Mouse (Mus musculus) c-Kit-positive CD71-positive TER-119-positive erythroid progenitor cells, embryonic 14.5 days (primary cell): Measurements from ENCODE around the gene Tmem104.

Experiments used
- DNase-seq: peaks from one replicate; pipeline ENCODE4 v3.0.0-alpha.2; 2013; ENCODE audit warnings: low spot score

Tmem104 gene

DNA sequence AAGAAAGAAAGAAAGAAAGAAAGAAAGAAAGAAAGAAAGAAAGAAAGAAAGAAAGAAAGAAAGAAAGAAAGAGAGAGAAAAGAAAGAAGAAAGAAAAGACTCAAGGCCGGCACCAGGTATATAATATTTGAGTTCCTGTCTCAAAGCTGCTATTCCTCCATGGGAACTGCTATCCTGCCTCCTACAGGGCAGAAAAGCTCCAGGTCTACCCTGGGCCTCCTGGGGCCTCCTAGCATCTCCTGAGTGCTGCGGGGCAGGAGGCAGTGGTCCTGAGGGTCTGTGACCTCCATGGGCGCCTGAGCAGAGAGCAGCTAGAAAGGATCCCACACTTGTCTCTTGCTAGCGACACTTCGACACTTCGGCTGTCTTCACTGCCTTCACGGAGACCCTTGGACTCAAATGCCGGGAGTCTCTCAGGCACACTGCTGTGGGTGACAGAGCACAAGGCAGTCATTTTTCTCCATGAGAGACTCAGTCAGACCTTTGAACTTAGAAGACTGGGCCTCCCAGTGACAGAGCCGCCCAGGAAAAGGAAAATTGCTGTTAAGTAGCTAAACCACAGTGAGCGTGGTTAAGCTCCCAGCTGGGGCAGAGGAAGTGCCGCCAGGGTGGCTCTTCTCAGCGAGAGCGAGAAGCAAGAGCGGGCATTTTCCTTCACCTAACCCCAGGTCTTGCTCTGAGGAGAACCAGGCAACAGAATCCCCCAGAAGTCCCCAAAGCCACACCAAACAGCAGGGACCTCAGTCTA is 44.1 kb downstream of the Tmem104 start:
- DNase-seq = no peak

DNA sequence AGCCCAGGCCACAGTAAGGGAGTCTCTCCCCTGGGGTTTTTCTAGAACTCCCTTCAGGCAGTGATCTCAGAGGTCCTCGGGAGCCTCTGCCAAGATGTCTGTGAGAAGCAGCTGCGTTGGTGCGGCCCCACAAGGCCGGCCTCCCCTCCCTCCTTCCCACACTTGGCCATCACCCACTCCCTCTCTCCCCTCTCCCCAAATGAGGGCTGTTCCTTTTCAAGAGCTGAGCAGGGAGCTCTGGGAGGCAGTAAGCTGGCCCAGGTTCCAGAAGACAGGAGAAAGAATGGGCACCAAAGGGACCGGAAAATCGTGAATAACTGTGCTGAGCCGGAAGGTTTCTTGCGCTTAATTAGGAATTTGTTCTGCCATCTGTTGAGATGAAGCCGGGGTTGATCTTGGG is 44.6 kb downstream of the Tmem104 start:
- DNase-seq = no peak

- DNase-seq = no peak
Observed at GRCm38 (mm10) chr11:115232889-115233288, 45.6 kb downstream of the Tmem104 start.

- DNase-seq = no peak
Observed at GRCm38 (mm10) chr11:115233526-115234290, 46.4 kb downstream of the Tmem104 start.

DNA sequence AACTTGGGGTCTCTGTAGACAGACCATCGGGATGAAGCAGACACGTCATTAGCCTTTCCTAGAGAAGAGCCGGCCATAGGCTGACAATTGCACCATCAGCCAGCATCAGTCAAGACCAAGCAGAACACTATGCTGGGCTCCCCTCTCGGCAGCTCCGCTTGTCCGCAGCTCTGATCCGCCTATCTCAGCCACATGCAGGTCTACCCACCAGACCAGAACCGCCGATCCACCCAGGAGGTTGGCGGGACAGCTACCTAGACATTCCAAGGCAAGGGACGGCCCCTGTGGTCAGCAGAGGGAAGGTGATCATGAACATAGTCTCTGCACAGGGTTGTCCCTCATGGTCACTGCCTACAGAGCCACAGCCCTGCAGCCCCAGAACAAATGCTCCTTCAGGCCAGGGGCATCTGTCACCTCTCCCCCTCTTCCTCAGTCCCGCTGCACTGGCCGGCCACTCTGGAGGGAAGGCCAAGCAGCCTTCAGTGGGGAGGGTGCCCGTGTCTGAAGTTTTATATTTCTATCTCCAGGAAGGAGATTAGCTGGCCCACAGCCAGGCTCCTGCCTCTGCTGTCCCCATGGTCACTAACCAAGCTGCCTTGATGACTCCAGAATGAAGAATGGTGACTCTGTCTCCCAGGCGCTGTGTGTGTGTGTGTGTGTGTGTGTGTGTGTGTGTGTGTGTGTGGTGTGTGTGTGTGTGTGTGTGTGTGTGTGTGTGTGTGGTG is 47.2 kb downstream of the Tmem104 start:
- no peak for DNase-seq

DNA sequence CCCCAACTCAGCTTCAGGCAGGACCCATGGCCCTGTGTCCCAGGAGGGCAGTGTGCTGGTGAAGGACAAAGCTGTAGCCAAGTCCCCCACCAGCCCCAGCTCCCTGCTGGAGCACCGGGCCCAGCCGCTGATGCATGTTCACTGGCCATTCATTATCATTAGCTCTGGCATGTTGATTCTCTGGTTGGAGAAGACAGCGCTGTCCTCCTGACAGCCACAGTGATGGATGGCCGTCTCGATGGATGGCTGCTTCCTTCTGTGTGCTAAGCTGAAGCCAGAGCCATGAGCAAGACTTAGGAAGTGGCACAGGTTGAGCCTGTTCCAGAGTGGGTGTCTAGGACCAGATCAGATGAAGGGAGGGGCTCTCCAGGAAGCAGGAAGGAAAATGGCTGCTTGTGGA is 49.3 kb downstream of the Tmem104 start:
- DNase-seq = no peak

DNA sequence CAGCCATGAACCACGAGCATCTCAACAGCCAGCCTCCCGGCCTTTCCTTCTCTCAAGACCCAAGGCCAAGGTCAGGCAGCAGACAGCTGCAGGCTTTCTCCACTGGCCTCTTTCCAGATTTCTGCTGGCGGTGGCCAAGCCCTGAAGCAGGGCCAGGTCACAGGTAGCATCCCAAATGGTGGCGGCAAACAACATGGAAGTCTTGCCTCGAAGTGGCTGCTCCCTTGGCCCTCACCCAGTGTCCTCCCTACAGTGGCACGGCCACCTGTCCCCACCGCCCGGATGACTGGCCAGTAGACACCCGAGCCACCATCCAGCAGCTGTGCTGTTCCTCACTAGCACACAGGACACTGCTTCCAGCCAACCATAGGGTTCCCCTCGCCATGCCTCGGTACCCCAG is 54.1 kb downstream of the Tmem104 start:
- no peak for DNase-seq

- DNase-seq = no peak
Observed at GRCm38 (mm10) chr11:115242746-115243145, 55.5 kb downstream of the Tmem104 start.

GRCm38 (mm10) chr11:115243783-115244182 is 56.5 kb downstream of the Tmem104 start:
- no peak for DNase-seq

DNA sequence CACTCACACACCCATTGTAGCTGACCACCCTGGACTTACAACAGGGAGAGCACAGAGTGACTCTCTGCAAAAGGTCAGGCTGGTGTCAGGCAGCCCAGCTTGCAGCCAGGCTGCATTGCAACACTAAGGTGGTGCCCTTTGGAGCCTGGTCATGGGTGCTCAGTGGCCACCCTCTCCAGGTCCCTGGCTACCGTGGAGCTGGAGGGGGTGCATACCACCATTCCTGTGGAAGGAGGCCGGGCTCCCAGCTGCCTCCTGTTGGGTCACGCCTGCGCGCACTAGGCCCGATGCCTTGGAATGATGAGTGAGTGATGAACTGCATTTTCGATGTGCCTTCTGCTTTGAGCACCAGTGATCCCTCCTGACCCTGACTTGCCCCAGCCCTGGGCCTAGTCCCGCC is 57.6 kb downstream of the Tmem104 start:
- no peak for DNase-seq

DNA sequence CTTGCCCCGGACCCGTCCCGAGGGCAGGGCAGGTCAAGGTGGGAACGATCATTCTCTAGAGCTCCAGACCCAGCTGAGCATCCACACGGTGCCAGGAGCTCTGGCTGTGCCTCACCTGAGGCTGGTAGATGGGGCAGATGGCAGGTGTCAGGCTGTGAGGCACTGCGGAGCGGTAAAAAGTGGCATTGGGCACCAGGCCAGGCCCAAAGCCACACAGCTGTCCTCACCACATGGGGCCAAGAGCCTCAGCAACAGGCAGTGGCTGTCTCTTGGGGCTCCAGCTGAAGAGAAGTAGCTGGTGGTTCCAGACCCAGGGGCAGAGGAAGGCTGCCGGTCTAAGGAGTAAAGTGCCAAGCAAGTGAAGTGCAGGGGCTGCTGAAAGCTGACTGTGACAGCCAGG is 59.1 kb downstream of the Tmem104 start:
- DNase-seq = no peak

DNA sequence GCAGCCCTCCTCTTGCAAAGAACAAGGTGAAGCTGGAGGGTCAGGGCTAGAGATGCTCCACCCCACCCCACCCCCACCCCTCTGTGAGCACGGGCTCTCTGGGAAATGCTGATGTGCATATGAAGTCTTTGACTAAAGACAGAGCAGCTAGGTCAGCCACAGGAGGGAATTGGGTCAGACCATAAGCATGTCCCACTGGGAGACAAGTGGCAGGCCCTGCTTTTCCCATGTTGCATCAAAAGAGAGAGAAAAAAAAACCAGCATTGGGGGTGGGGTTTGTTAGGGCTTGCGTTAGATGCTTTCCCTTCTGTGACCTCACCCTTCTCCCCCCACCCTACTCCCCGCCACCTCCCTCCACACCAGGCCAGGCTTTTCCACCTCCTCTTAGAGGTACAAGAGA is 60.0 kb downstream of the Tmem104 start:
- no peak for DNase-seq

DNA sequence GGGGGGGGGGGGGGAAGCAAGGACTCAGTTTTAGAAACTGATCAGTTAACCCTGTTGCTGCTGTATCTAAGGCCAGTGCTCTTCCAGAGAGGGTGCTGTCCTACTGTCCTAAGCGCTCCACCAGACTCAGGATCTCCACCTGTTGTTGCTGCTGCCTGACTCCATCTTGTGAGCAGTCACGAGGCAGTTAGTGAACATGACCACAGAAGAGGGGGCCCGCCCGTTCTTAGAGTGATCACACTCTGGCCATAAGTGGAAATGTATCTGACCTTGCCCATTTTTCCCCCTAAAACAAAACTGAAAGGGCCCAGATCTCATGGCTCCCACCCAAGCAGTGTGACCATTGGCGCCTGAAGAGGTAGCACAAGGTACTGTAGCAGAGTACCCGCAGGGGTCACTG is 60.7 kb downstream of the Tmem104 start:
- no peak for DNase-seq

DNA sequence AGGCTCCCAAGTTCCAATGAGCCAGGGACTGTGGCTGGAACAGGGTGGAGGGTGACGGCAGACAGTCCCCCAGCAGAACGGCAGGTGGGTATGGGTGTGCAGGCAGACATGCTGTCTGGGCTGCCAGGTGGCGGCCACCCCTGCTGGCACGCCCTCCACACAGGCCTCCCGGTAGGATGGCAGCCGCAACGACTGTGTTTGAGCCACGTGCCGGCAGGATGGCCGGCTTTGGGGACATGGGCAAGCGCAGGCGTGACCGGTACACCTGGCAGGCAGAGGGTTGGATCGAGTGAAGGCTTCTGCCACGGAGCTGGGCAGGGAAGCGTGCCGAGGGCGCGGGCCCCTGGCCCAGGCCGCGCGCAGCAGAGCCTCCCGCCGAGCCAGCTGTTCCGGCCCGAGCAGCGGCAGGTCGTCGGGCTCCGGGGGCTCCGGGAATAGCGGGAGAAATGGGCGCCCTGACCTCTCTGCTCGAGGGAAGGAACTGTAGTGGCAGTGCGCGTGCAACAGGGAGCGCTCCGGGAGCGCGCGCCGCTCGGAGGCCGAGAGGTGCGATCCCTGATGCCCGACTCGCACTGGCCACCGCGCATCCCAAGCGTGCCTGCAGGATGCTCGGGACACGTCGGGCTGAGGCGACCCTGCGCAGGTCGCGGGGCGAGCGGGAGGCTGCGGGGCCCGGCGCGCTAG is 62.6 kb downstream of the Tmem104 start:
- no peak for DNase-seq

GRCm38 (mm10) chr11:115250405-115251090 is 63.3 kb downstream of the Tmem104 start:
- no peak for DNase-seq

- no peak for DNase-seq
Observed at GRCm38 (mm10) chr11:115251258-115251657, 64.0 kb downstream of the Tmem104 start.

GRCm38 (mm10) chr11:115257775-115258510 is 70.7 kb downstream of the Tmem104 start:
- no peak for DNase-seq

DNA sequence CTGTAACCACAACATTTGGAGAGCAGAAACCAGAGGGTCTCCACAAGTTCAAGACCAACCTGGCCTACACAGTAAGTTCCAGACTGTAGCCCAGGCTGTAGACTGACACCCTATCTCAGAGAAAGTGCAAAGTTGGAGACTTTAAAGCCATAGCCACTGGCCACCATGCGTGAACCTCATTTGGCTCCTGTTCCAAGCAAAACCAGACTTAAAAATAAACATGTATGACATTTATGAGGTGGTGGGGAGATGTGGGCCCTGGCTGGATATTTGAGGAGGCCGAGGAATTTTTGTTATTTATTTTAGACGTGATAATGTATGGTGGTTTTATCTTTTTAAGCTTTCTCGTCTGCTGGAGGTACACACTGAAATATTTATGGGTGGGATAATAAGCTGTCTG is 71.8 kb downstream of the Tmem104 start:
- DNase-seq = no peak

DNA sequence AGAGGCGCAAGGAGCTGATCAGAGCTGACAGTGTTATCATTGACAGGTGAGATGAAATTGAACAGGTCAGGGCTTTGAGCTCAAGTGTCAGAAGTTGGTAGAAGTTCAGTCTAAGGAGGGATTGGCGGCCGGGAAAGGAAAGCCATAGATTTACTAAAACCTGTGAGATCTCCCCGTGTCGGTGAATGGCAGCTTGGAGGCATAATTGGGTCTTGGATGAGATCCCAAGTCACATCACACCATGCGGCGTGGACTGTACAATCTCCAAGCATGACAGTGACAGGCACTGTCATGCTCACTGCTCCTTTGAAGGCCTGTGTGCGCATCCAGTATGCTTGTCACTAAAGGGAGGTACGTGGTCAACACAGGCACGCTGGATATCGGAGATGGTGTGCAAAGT is 75.7 kb downstream of the Tmem104 start:
- DNase-seq = no peak

DNA sequence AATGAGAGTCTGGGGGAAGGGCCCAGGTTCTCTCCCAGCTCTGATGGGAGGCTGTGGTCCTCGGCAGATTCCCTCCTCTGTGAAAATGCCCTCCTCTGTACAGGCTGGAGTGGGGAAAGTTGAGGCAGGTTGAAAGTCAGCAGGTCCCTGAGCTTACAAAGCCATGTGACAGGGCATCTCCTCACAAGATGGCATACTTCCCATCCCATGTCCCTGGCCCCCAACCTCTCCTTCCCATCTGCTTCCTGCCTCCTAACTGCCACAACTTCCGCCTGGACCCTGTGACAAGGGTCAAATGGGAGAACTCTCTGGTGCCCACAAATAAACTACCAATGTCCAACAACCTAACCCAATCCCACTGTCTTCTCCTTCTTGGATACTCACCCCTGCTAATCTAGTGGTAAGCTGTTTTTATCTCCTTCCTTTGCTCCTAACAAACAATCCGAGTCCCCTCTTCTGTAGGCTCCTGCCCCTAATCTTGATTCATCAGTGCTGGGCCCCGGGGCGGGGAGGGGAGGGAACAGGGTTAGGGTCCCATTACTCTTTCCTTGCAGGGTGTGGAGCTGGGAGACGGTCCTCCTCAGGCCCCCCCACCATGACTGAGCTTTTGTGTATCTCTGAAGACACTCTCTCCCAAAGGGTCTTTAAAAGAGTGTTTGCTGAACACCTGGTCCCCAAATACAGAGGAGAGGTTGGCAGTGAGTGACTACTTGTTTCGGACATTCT is 77.0 kb downstream of the Tmem104 start:
- no peak for DNase-seq
